Mouse (Mus musculus): ENCODE measurements around the gene Morc1. TPM values are rescaled to one million over a fixed set of nuclear protein-coding genes. Genes with fewer than 3 reads are reported as not detected.

Morc1 gene
- polyA plus RNA-seq, 1 experiment = not detected

GRCm38 (mm10) chr16:48613783-48614182, 182.7 kb downstream of the Morc1 start:
- TF ChIP-seq FOSL1 (IDR thresholded peaks at IDR 0.05; ENCODE audit: insufficient read depth, low read length, poor library complexity, severe bottlenecking) = no peak
- no peak for TF ChIP-seq CTCF (IDR thresholded peaks at IDR 0.05; ENCODE audit: control insufficient read depth, insufficient read depth, insufficient read length)
- TF ChIP-seq MAX (IDR thresholded peaks at IDR 0.05) = no peak
- no peak for TF ChIP-seq MYOG (IDR thresholded peaks at IDR 0.05; ENCODE audit: control insufficient read depth, extremely low read depth, insufficient read length)
- no peak for TF ChIP-seq USF1 (IDR thresholded peaks at IDR 0.05; ENCODE audit: low read depth)
- no peak for TF ChIP-seq MYOD1 (IDR thresholded peaks at IDR 0.05; ENCODE audit: control insufficient read depth, insufficient read length, low read depth)
- no peak for TF ChIP-seq CEBPB (IDR thresholded peaks at IDR 0.05; ENCODE audit: low read depth)
- no peaks in the 10 kb centered on the region for H3K27me3 ChIP-seq (ENCODE audit: control insufficient read depth, insufficient read depth, insufficient read length)
- no peaks in the 10 kb centered on the region for H3K79me2 ChIP-seq (ENCODE audit: control insufficient read depth, insufficient read depth)
- H3K79me3 ChIP-seq (ENCODE audit: low read depth) = no peaks in the 10 kb centered on the region
- H3K4me3 ChIP-seq (ENCODE audit: insufficient read depth, poor library complexity, severe bottlenecking) = no peak overlapping the region
- H3K36me3 ChIP-seq (ENCODE audit: control insufficient read depth, insufficient read depth) = no peaks in the 10 kb centered on the region
- no peak overlapping the region for H3ac ChIP-seq (ENCODE audit: control insufficient read depth, insufficient read length, low read depth)

- Histone ChIP-seq H3K36me3 (ENCODE audit: control insufficient read depth, insufficient read depth) (no peaks in the 10 kb centered on the region), H3K4me3 (ENCODE audit: insufficient read depth, poor library complexity, severe bottlenecking) (no peak overlapping the region), H3K27me3 (ENCODE audit: control insufficient read depth, insufficient read depth, insufficient read length) (no peaks in the 10 kb centered on the region), H3ac (ENCODE audit: control insufficient read depth, insufficient read length, low read depth) (no peak overlapping the region), H3K79me3 (ENCODE audit: low read depth) (no peaks in the 10 kb centered on the region), H3K79me2 (ENCODE audit: control insufficient read depth, insufficient read depth) (no peaks in the 10 kb centered on the region)
- TF ChIP-seq FOSL1 (IDR thresholded peaks at IDR 0.05; ENCODE audit: insufficient read depth, low read length, poor library complexity, severe bottlenecking) (no peak), USF1 (IDR thresholded peaks at IDR 0.05; ENCODE audit: low read depth) (no peak), CEBPB (IDR thresholded peaks at IDR 0.05; ENCODE audit: low read depth) (no peak), MYOG (IDR thresholded peaks at IDR 0.05; ENCODE audit: control insufficient read depth, extremely low read depth, insufficient read length) (no peak), CTCF (IDR thresholded peaks at IDR 0.05; ENCODE audit: control insufficient read depth, insufficient read depth, insufficient read length) (no peak), MAX (IDR thresholded peaks at IDR 0.05) (no peak), MYOD1 (IDR thresholded peaks at IDR 0.05; ENCODE audit: control insufficient read depth, insufficient read length, low read depth) (no peak)
Observed at GRCm38 (mm10) chr16:48620510-48620909, 189.5 kb downstream of the Morc1 start.

DNA sequence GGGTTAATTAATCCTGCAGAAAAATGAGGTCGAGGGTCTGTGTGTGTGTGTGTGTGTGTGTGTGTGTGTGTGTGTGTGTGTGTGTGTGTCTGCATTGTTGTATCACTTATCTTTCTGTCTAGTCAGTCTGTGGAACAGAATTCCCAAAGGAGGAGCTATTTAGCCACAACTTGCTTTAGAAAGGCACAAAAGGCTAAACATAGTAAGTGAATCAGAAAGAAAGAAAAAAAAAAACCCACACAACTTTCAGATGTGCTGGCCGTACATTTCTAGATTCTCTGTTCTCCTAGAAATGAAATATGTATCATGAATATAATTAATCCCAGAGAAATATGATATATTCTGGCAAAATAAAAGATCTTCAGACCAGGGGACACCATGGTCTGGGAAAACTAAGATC, 190.0 kb downstream of the Morc1 start:
- H3K79me2 ChIP-seq (ENCODE audit: control insufficient read depth, insufficient read depth) = no peaks in the 10 kb centered on the region
- no peaks in the 10 kb centered on the region for H3K79me3 ChIP-seq (ENCODE audit: low read depth)
- H3ac ChIP-seq (ENCODE audit: control insufficient read depth, insufficient read length, low read depth) = no peak overlapping the region
- H3K4me3 ChIP-seq (ENCODE audit: insufficient read depth, poor library complexity, severe bottlenecking) = no peak overlapping the region
- H3K27me3 ChIP-seq (ENCODE audit: control insufficient read depth, insufficient read depth, insufficient read length) = no peaks in the 10 kb centered on the region
- TF ChIP-seq CEBPB (IDR thresholded peaks at IDR 0.05; ENCODE audit: low read depth) = no peak
- TF ChIP-seq USF1 (IDR thresholded peaks at IDR 0.05; ENCODE audit: low read depth) = no peak
- TF ChIP-seq CTCF (IDR thresholded peaks at IDR 0.05; ENCODE audit: control insufficient read depth, insufficient read depth, insufficient read length) = no peak
- no peak for TF ChIP-seq FOSL1 (IDR thresholded peaks at IDR 0.05; ENCODE audit: insufficient read depth, low read length, poor library complexity, severe bottlenecking)
- H3K36me3 ChIP-seq (ENCODE audit: control insufficient read depth, insufficient read depth) = no peaks in the 10 kb centered on the region

GRCm38 (mm10) chr16:48623447-48623846, 192.4 kb downstream of the Morc1 start:
- H3K79me2 ChIP-seq (ENCODE audit: control insufficient read depth, insufficient read depth) = no peaks in the 10 kb centered on the region
- TF ChIP-seq MAX (IDR thresholded peaks at IDR 0.05) (no peak), FOSL1 (IDR thresholded peaks at IDR 0.05; ENCODE audit: insufficient read depth, low read length, poor library complexity, severe bottlenecking) (no peak), USF1 (IDR thresholded peaks at IDR 0.05; ENCODE audit: low read depth) (no peak), CTCF (IDR thresholded peaks at IDR 0.05; ENCODE audit: control insufficient read depth, insufficient read depth, insufficient read length) (no peak), MYOD1 (IDR thresholded peaks at IDR 0.05; ENCODE audit: control insufficient read depth, insufficient read length, low read depth) (no peak), MYOG (IDR thresholded peaks at IDR 0.05; ENCODE audit: control insufficient read depth, extremely low read depth, insufficient read length) (no peak), CEBPB (IDR thresholded peaks at IDR 0.05; ENCODE audit: low read depth) (no peak)
- H3K27me3 ChIP-seq (ENCODE audit: control insufficient read depth, insufficient read depth, insufficient read length) = no peaks in the 10 kb centered on the region
- no peaks in the 10 kb centered on the region for H3K36me3 ChIP-seq (ENCODE audit: control insufficient read depth, insufficient read depth)
- no peaks in the 10 kb centered on the region for H3K79me3 ChIP-seq (ENCODE audit: low read depth)
- no peak overlapping the region for H3ac ChIP-seq (ENCODE audit: control insufficient read depth, insufficient read length, low read depth)
- no peak overlapping the region for H3K4me3 ChIP-seq (ENCODE audit: insufficient read depth, poor library complexity, severe bottlenecking)

DNA sequence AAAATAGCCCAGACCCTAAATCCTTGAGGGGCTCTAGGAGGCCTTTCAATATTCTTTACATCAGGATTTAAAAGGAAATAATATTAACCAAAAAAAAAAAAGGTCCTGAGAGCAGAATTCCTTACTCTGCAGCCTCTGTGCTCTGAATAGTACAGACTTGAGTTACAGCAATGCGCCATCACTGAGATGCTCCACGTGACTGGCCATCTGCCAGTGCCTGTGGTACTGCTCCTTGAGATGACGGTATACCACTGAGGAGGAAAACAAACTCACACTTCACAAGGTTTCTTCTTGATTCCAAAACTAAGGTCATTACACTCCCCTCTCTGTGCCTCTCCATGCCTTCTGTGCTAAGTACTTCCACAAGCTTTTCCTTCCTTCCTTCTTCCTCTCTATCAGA, 195.1 kb downstream of the Morc1 start:
- Histone ChIP-seq H3K27me3 (ENCODE audit: control insufficient read depth, insufficient read depth, insufficient read length) (no peaks in the 10 kb centered on the region), H3K4me3 (ENCODE audit: insufficient read depth, poor library complexity, severe bottlenecking) (no peak overlapping the region), H3K79me2 (ENCODE audit: control insufficient read depth, insufficient read depth) (no peaks in the 10 kb centered on the region), H3K36me3 (ENCODE audit: control insufficient read depth, insufficient read depth) (no peaks in the 10 kb centered on the region), H3ac (ENCODE audit: control insufficient read depth, insufficient read length, low read depth) (no peak overlapping the region), H3K79me3 (ENCODE audit: low read depth) (no peaks in the 10 kb centered on the region)
- TF ChIP-seq FOSL1 (IDR thresholded peaks at IDR 0.05; ENCODE audit: insufficient read depth, low read length, poor library complexity, severe bottlenecking) = no peak
- no peak for TF ChIP-seq MYOD1 (IDR thresholded peaks at IDR 0.05; ENCODE audit: control insufficient read depth, insufficient read length, low read depth)
- no peak for TF ChIP-seq CTCF (IDR thresholded peaks at IDR 0.05; ENCODE audit: control insufficient read depth, insufficient read depth, insufficient read length)
- TF ChIP-seq MAX (IDR thresholded peaks at IDR 0.05) = no peak
- TF ChIP-seq CEBPB (IDR thresholded peaks at IDR 0.05; ENCODE audit: low read depth) = no peak
- no peak for TF ChIP-seq USF1 (IDR thresholded peaks at IDR 0.05; ENCODE audit: low read depth)
- no peak for TF ChIP-seq MYOG (IDR thresholded peaks at IDR 0.05; ENCODE audit: control insufficient read depth, extremely low read depth, insufficient read length)

DNA sequence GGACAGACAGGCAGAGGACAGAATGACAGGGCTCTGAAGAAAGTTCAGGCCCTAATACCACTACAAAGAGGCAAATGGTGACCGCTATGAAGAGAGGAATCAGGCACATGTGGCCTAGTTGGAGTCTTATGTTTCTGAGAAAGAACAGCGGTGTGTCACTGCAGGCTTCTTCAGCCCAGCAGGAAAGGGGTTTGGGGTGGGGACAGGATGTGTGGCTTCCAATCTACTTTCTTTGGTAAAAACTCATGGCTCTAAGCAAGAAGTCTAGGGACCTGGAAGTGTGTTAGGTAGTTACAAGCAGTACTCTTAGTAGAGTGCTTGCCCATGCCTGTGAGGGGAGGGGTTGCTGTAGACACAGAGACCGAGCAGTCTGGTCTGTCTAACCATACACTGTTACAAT, 196.3 kb downstream of the Morc1 start:
- H3K79me3 ChIP-seq (ENCODE audit: low read depth) = no peaks in the 10 kb centered on the region
- H3K4me3 ChIP-seq (ENCODE audit: insufficient read depth, poor library complexity, severe bottlenecking) = no peak overlapping the region
- H3ac ChIP-seq (ENCODE audit: control insufficient read depth, insufficient read length, low read depth) = no peak overlapping the region
- H3K79me2 ChIP-seq (ENCODE audit: control insufficient read depth, insufficient read depth) = no peaks in the 10 kb centered on the region
- no peaks in the 10 kb centered on the region for H3K27me3 ChIP-seq (ENCODE audit: control insufficient read depth, insufficient read depth, insufficient read length)
- TF ChIP-seq FOSL1 (IDR thresholded peaks at IDR 0.05; ENCODE audit: insufficient read depth, low read length, poor library complexity, severe bottlenecking) (no peak), CTCF (IDR thresholded peaks at IDR 0.05; ENCODE audit: control insufficient read depth, insufficient read depth, insufficient read length) (no peak), CEBPB (IDR thresholded peaks at IDR 0.05; ENCODE audit: low read depth) (no peak), MAX (IDR thresholded peaks at IDR 0.05) (no peak), MYOG (IDR thresholded peaks at IDR 0.05; ENCODE audit: control insufficient read depth, extremely low read depth, insufficient read length) (no peak), MYOD1 (IDR thresholded peaks at IDR 0.05; ENCODE audit: control insufficient read depth, insufficient read length, low read depth) (no peak), USF1 (IDR thresholded peaks at IDR 0.05; ENCODE audit: low read depth) (no peak)
- H3K36me3 ChIP-seq (ENCODE audit: control insufficient read depth, insufficient read depth) = no peaks in the 10 kb centered on the region

All from C2C12 (cell line).